Mouse (Mus musculus): ENCODE data around the gene Gm20906. TPM values are rescaled to one million over a fixed set of nuclear protein-coding genes. Genes with fewer than 3 reads are reported as not detected.
"Not testable (repeated sequence)": the region's sequence is repeated elsewhere in the genome, so short reads cannot be mapped to it uniquely, and the experiment has no call there.

Gm20906 gene
- total RNA-seq (2021) = not detected
- long read RNA-seq, experiment 1 = 0 reads
- long read RNA-seq, experiment 2 = 0 reads

DNA sequence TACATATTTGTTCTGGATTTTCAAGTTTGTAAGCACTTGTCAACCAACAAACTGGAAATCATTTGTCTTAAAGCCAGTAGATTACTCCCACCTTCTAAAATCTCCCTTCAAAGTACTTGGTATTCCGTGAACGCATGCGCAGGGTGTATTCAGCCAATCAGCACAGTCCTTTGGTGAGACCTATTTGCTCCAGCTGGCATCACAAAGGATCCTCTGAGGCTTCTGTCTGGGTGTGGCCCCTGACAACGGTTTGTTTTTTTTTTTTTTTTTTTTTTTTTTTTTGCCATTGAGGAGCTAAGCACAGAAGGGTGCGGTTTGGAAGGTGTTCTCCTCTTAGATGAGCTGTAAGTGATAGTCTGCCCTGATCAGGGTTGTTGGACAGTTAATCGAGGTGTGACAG lies at the start of gene Gm20906:
Gm20906 (plus strand) TSS at position 301 of the 400 bp plus-strand sequence.
- DNase-seq; intact Hi-C loops (cut with DNase I): not testable (repeated sequence)

Measured in heart, postnatal 14 days (tissue).